Mouse (Mus musculus) thymus, postnatal 14 days (tissue): ENCODE results near the gene Gm16181.

ENCODE experiments used
- DNase-seq: peaks from one replicate; pipeline ENCODE4 v3.0.0; 2021

Gm16181 gene

DNA sequence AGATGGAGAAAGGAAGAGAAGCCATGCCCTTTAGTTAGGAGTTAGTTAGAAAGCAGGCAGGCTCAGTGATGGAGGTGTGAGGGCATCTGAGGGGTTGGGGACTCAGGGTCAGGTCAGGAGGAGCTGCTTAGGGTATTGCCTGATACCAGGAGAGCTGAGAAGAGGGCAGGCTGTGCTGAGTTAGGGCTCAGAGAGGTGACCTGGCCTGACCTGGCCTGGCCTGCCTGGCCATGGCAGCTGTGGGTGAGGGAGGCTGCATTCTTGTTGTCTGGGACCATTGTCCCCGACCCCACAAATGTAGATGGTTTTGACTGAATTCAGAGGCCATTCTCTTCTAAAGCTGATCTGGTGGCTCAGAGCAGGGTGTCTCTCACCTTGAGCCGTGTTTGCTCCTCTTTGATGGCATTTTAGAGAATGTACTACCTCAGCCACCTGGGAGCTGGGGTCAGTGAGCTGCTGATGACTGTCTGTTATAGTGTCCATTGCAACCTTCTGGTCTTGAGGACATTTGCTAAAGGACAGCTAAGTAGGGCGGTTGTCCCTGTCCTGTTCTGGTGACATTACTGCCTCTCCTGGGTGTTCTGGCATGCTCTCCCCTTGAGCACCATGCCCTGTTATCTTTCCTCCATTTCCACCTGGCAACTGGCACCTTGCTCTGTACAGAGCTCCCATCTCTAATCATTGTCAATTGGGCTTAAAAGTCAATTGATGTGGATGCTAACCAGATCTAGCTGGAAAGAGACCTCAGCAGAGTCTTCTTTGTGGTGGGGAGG lies 29.9 kb downstream of the Gm16181 start:
- no peak for DNase-seq

DNA sequence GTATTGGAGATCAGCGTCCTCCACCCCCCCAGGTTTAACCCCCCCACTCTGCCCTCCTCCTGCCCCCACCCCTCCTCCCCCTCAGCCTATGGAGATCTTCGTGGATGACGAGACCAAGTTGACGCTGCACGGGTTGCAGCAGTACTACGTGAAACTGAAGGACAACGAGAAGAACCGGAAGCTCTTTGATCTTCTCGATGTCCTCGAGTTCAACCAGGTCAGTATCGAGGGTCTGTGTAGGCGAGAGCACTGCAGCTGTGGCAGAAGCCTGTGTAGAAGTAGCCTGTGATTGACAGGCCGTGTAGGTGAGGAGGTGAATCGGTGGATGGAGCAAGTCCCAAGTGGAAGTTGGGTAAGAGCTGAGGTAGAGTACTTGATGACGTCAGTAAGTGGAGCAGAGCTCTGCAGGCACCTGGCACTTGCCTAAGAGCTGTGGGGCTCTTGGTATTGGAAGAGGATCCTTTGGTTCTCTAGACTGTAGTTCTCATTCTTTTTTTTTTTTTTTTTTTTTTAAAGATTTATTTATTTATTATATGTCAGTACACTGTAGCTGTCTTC lies 30.6 kb downstream of the Gm16181 start:
- no peak for DNase-seq

DNA sequence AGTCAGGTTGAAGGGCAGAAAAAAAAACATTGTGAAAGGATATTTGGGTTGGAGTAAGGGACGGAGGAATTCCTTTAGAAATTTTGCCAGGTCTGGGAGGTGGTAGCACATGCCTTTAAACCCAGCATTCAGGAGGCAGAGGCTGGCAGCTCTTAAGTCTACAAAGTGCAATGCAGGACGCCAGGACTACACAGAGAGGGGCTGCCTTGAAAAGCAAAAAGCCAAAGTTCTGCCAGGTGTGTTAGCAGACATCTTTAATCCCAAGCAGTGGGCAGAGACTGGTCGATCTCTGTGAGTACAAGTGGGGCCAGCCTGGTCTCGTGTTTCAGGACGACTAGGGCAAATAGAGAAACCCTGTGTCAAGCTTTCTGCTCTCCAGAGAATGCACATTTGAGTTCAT lies 31.3 kb downstream of the Gm16181 start:
- no peak for DNase-seq

DNA sequence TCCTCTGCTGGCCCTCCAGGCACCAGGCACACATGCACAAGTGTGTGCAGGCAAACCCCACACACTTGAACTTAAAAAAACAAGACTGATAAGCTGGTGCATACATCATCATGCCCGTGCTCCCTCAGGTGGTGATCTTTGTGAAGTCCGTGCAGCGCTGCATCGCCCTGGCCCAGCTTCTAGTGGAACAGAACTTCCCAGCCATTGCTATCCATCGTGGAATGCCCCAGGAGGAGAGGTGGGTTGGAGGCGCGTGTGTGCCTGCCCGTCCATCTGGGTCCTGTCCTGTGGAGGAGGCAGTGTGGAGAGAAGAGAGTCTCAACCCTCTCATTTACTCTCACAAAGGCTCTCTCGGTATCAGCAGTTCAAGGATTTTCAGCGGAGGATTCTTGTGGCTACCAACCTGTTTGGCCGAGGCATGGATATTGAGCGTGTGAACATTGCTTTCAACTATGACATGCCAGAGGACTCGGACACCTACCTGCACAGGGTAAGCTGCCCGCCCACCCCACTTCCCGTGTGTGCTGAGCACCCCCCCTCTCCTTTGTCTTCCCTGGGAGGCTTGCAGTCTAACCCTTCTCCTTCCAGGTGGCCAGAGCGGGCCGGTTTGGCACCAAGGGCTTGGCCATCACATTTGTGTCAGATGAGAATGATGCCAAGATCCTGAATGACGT lies 32.1 kb downstream of the Gm16181 start:
- no peak for DNase-seq

DNA sequence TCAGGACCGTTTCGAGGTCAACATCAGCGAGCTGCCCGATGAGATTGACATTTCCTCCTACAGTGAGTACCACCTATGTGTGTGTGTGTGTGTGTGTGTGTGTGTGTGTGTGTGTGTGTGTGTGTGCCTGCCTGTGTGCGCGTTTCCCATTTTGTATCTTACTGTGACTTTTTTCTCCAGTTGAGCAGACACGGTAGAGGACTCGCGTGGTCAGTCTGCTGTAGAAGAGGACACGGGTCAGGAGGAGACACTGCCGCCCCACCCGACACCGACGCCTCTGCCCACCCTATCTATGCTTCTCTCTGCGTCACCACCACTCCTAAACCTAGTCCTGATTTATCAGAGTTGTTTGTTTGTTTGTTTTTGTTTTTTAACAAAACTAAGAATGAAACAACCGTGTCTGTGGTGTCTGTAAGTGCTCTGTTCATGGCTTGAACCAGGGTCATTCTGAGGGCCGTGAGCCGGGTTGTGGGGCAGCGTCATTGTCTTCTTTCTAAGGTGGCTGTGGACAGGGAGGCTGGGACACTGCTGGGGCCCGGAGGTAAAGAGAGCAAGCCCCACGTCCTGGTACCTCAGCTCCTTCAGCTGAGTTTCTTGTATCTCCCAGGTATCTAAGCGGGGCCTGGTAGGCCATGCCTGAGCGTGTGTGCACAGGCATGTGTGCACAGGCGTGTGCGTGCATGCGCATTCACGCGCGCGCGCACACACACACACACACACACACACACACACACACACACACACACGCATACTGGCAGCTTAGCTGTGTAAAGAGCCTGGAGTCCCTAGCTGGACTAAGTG lies 32.9 kb downstream of the Gm16181 start:
- no peak for DNase-seq

DNA sequence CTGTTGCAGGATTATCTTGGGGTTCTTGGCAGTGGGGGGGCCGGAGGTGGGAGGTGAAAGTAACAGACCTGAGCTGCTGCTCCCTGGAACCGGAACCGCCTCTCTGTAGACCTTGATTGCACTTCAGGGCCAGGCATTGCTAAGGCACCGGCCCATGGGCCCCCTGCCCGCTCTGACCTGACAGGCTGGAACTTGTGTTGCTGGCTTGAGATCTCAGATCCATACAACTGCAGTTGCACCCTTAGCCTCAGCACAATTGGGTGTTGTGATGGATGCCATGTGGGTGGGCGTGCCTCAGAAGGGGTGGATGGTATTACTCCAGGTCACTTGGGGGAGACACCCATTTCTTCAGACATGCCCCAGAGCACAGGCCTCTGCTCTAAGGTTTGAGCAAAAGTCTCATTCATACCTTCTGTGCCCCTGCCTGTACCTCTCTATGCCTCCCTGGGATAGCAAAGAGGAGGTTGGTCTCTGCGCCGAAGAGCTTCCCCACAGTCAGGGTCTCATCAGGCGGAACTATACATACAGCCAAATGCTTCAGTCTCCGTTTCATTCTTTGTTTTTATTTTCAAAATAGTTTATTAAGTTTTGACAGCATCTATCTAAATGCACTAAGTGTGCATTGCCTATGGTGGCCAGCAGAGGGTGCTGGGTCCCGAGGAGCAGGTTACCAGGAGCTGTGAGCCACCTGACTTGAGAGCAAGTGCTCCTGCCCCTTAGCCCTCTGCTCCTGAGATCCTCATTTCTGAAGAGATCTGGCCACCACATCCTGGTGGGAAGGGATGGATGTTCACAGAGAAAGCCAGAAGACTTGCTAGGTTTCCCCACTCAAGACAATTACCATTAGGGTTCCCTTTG lies 33.8 kb downstream of the Gm16181 start:
- DNase-seq, result peak; percentile 81

DNA sequence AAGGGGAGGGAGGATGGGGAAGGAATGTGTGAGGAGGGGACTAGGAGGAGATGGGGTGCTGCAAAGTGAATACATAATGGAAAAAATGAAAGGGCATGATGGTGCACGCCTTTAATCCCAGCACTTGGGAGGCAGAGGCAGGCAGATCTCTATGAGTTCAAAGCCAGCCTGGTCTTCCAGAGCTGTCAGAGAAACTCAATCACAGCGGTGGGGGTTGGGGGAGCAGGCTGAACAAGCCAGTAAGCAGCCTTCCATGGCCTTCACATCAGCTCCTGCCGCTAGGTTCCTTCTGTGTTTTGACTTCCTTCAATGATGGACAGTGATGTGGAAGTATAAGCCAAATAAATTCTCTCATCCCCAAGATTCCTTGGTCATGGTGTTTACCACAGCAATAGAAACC lies 34.7 kb downstream of the Gm16181 start:
- no peak for DNase-seq

DNA sequence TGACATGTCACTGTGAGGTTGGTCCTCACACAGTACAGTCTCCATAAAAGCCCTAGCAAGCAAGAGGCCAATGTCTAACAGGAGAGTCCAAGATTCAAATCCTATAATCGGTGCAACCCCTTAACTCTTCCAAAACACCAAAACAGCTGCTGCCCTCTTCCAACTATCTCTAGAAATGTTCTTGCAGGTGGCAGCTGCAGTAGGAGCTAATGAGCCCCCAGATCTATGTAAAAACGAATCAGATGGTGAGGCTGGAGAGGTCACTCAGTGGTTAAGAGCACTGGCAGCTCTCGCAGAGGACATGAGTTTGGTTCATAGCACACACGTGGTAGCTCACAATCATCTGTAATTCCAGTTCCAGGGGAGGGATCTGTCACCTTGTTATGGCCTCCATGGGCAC lies 35.1 kb downstream of the Gm16181 start:
- DNase-seq, result no peak

DNA sequence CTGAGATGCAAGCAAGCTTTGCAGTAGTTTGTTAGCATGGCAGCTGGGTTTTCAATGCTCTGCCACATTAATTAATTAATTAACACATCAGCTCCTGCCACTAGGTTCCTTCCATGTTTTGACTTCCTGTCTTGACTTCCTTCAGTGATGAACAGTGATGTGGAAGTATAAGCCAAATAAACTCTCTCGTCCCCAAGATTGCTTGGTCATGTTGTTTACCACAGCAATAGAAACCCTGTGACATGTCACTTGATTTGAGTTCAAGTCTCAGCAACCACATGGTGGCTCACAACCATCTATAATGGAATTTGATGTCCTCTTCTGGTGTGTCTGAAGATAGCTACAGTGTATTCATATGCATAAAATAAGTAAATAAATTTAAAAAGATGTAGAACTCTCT lies 36.7 kb downstream of the Gm16181 start:
- DNase-seq, result no peak

DNA sequence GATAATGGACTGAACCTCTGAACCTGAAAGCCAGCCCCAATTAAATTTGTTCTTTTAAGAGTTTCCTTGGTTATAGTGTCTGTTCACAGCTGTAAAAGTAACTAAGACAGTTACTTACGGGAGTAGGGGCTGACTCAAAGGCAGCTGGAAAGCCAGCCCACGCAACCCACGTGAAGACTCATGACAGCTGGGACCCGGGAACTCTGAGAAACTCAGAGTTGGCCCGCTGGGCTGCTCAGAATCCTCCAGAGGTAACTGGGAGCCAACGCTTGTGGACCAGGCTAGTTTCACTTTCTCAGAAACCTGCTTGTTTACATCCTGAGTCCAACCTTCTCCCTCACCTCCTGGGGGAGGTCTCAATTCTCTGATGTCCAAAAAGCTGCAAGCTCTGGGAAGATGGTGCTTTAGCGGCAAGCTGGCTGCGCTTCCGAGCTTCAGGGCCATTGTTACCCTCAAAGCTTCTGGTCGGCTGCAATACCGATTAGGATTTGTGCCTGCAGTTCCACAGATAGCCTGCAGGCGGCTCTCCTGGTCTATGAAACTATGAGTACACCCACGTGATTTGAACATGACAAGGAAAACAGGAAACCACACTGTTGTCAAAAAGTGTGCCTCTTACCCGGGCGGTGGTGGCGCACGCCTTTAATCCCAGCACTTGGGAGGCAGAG lies 37.3 kb downstream of the Gm16181 start:
- peak; percentile 94 for DNase-seq

DNA sequence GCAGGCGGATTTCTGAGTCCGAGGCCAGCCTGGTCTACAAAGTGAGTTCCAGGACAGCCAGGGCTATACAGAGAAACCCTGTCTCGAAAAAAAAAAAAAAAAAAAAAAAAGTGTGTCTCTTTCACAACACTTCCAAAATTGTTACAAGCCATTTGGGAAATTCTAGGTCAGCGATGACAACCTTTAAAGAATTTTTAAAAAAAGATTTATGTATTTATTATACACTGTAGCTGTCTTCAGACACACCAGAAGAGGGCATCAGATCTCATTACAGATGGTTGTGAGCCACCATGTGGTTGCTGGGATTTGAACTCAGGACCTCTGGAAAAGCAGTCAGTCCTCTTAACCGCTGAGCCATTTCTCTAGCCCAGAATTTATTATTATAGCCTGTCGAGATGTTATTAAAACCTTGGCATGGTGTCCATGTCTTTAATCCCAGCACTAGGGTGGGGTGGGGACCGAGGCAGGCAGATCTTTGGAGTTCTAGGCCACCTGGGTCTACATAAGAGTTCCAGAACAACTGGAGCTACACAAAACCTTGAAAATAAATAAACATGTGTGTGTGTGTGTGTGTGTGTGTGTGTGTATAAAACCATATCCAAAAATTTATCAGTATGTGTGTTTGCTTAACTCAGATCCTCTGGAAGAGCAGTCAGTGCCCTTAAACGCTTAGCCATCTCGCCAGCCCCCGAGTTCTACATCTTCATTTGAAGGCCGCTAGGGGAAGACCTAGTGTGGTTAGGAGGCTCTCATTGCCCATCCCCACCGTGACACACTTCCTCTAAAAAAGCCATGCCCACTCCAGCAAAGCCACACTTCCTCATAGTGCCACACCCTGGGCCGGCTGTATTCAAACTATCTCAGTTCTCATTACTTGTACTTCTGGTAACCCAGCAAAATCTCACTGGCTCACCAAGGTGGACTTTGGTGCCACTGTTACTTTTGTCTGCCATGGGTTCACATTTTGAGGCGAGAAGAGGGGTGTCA lies 38.2 kb downstream of the Gm16181 start:
- DNase-seq, result peak; percentile 43

DNA sequence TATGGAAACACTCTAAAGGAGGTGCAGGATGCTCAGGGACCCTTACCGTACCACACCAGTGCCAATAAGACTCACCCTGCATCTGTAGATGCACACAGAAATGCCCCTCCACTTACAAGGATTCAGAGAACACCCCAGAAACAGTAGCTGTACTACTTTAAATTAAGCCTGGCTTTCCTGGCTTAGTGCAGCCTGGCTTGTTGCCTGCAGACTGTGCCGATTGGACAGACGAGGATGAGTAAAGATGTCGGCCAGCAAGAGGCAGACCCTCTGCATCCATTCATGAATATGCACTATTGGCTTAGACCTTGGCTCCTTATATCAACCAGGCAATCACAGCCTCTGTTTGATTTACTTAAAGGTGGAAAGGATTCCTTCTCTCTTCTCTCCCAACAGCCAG lies 39.0 kb downstream of the Gm16181 start:
- no peak for DNase-seq

DNA sequence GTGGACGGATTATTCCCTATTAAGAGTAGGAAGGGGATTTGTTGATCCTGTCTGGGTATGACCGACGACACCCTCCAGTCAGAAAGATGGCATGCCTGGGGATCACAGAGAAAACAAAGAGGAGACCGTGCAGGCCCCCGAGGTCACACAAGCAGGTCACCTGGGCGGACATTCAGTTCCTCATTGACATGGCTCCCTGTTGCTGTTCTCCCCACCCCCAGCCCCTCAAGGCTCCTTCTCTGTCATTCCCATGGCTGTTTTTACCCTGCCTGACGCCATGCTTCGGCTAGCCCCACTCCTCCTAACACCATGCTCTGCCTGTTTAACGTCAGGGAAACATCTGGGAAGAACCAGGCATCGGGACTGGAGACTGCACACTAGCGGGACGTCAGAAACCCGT lies 41.0 kb downstream of the Gm16181 start:
- no peak for DNase-seq

DNA sequence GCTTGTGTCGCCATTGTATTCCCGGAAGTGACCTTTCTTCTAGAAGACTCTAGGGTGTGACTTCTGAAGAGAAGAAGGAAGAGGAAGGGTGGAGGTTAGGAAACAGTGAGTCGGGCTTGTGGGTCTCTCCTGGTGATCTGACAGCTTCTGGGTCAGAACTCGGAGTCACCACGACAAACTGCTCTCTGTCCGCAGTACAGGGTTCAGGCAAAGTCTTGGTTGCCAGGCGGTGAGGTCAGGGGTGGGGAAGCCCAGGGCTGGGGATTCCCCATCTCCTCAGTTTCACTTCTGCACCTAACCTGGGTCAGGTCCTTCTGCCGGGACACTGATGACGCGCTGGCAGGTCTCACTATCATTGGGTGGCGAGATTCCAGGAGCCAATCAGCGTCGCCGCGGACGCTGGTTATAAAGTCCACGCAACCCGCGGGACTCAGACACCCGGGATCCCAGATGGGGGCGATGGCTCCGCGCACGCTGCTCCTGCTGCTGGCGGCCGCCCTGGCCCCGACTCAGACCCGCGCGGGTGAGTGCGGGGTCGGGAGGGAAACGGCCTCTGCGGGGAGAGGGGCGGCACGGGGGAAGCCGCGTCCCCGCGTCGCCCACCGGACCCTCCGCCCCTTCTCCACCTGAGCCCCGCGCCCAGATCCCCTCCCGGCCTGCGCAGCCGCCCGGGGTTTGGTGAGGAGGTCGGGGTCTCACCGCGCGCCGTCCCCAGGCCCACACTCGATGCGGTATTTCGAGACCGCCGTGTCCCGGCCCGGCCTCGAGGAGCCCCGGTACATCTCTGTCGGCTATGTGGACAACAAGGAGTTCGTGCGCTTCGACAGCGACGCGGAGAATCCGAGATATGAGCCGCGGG lies 42.3 kb downstream of the Gm16181 start, which contains the start of gene H2-D1:
H2-D1 (plus strand) TSS at position 67 of the 859 bp plus-strand sequence.
- peak; percentile 99 for DNase-seq

DNA sequence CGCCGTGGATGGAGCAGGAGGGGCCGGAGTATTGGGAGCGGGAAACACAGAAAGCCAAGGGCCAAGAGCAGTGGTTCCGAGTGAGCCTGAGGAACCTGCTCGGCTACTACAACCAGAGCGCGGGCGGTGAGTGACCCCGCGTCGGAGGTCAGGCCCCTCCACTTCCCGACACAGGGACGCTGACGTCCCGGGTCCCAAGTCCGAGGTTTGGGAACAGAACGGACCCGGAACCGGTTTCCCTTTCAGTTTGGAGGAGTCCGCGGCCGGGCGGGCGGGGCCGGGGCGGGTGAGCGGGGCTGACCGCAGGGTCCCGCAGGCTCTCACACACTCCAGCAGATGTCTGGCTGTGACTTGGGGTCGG lies 42.9 kb downstream of the Gm16181 start:
- DNase-seq, result no peak

DNA sequence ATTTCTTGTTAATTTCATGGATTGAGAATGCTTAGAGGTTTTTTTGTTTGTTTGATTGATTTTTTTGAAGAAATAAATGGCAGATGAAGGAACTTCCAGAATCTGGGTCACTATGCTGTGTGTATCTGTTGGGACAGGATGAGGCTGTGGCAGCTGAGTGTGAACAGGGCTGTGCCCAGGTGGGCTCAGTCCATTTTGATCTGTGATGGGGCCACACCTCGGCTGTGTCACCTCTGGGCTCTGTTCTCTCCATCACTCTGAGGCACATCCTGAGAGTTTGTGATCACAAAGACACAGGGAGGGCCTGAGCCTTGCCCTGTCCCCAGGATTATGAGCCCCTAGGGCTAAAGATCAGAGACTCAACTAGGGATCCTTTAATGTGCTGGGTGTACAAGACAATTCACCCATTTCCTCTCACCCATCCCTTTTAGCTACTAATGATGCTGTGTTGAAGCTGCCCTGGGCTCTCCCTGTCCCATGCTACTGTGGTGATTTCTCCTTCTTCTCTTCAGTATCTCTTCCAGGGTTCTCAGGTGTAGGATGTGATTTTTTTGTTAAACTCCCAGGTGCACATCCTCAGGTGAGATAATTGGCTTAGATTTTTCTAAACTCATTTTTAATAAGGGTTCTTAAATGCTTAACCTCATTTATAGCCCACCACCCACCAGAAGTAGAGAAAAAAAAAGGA lies 46.9 kb downstream of the Gm16181 start:
- no peak for DNase-seq

DNA sequence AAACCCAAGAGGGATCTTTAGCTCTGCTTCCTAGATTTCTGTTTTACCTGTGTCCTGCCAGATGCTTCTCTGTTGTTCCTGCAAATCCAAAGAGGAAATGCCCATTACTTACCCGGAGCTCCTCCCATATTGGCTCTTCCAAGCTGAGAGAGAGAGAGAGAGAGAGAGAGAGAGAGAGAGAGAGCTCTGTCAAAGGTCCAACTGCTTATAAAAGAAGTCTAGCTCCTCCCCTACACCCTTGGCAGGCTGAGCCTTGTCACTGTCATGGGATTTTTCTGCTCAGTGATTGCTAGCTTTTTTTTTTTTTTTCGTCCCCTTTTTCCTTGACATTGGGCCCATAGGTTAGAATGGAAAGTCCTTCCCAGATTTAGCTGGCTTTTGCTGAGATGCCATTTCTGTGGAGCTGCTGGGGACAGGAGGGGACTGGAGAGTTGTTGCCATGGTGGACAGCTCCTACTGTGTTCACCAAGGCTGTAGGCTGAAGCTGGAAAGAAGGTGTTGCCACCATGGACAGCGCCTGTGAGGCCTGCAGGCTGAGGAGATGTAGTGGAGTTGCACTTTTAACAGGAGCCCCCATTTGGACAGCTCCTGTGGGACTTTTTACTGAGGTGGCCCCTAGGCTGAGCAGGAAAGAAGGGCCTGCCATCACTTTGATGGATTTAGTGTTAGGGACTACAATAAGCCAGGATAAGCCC lies 49.2 kb downstream of the Gm16181 start:
- peak; percentile 54 for DNase-seq

DNA sequence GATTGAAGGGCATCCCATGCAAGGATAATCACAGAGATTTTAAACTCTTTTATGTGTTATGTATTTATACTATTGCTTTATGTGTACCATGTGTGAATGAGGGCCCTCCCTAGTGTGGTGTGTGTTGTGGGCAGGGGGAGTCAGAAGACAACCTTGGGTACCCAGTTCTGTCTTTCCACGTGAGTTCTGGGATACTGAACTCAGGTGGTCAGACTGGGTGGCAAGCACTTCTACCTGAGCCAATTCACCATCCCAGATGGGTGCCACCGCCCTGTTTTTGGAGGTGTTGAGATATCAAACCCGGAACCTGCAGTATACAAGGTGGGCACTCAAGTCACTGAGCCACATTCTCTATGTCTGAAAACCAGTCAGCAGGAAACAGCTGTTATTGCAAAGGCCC lies 51.6 kb downstream of the Gm16181 start:
- no peak for DNase-seq
